Mouse (Mus musculus): ENCODE measurements around the gene Tmem145.

Tmem145 gene

DNA sequence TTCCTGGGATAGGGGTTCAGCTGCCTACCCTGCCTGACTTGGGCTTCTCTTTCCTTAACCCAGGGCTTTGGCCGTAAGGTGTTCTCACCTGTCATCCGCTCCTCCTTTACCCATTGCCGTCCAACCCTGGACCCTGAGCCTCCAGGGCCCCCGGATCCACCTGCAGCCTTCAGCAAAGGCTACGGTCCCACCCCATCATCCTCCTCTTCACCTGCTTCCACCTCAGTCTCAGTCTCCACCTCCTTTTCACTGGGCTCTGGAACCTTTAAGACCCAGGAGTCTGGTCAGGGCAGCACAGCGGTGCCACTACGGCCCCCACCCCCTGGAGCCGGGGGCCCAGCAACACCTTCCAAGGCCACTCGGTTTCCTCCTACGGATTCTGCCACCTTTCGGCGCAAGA lies 17.9 kb upstream of the Tmem145 start:
- in situ Hi-C loops (cut with MboI; ENCODE audit: low pct_unique_long_range_greater_than_20kb in 1 of 2, low sequenced_read_pairs in 2 of 2, unreplicated experiment in 1 of 2): no loop called here

DNA sequence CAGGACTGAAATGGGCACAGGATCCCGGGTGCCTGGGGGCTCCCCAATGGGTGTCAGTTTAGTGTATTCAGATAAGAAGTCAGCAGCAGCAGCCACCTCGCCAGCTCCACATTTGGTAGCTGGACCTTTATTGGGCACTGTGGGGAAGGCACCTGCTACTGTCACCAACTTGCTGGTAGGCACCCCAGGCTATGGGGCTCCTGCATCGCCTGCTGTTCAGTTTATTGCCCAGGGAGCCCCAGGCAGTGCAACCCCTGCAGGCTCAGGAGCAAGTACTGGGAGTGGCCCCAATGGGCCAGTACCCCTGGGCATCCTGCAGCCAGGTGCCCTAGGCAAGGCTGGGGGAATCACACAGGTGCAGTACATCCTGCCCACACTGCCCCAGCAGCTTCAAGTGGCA lies 17.2 kb upstream of the Tmem145 start:
- in situ Hi-C loops (cut with MboI; ENCODE audit: low pct_unique_long_range_greater_than_20kb in 1 of 2, low sequenced_read_pairs in 2 of 2, unreplicated experiment in 1 of 2): no loop called here

DNA sequence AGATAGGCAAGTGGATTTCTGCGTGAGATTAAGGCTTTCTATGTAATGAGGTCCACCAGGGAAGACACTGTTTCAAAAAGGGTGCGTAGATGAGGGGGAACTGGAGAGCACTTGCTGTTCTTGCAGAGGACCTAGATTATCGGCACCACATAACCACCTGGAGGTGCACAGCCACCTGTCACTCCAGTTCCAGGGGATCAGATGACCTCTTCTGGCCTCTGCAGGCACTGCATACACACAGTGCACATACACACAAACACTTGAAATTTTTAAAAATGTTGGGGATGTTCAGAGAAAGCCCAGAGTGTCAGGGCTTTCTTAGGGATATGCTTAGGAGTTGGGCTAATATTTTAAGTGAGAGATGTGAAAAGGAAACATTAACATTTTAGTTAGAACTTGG lies 16.0 kb upstream of the Tmem145 start:
- in situ Hi-C loops (cut with MboI; ENCODE audit: low pct_unique_long_range_greater_than_20kb in 1 of 2, low sequenced_read_pairs in 2 of 2, unreplicated experiment in 1 of 2): loop anchor here in 1 of 2 experiments (10.0 kb wide), 1 partner anchor 155 kb away; no protein-coding TSS in a partner anchor

DNA sequence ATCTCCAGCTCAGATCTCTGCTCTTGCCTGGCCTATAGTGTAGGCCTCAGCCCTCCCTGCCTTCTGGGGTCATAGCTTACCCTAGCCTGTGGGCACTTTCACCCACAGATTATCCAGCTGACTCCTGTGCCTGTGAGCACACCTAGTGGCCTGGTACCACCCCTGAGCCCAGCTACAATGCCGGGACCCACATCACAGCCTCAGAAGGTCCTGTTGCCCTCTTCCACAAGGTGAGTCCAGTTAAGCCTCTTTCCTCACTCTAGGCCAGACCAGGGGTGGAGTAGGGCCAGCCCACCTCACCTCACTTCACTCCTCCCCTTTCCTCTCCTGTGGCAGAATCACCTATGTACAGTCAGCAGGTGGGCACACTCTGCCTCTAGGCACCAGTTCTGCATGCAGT lies 15.4 kb upstream of the Tmem145 start:
- in situ Hi-C loops (cut with MboI; ENCODE audit: low pct_unique_long_range_greater_than_20kb in 1 of 2, low sequenced_read_pairs in 2 of 2, unreplicated experiment in 1 of 2): loop anchor here in 1 of 2 experiments (10.0 kb wide), 1 partner anchor 156 kb away; no protein-coding TSS in a partner anchor

DNA sequence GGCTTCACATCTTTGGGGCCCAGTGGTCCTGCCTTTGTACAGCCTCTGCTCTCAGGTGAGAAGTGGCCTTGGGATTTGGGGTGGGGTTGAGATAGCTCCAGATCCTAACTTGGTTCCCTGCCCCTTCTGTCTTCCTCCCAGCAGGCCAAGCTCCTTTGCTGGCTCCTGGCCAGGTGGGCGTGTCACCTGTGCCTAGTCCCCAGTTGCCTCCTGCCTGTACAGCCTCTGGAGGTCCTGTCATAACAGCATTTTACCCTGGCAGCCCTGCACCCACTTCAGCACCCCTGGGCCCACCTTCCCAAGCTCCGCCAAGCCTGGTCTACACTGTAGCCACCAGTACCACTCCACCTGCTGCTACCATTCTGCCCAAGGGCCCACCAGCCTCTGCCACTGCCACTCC lies 15.0 kb upstream of the Tmem145 start:
- in situ Hi-C loops (cut with MboI; ENCODE audit: low pct_unique_long_range_greater_than_20kb in 1 of 2, low sequenced_read_pairs in 2 of 2, unreplicated experiment in 1 of 2): loop anchor here in 1 of 2 experiments (10.0 kb wide), 1 partner anchor 156 kb away; no protein-coding TSS in a partner anchor

DNA sequence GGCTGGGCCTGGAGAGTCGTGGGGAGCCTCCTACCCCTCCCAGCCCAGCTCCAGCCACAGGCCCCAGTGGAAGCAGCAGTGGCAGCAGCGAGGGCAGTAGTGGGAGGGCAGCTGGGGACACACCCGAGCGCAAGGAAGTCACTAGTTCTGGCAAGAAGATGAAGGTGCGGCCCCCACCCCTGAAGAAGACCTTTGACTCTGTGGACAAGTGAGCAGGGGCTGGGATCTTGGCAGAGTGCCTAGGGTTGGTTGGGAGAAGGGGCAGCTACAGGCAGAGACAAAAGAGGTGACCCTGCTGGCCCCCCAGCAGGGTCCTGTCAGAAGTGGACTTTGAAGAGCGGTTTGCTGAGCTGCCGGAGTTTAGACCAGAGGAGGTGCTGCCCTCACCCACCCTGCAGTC lies 13.8 kb upstream of the Tmem145 start:
- in situ Hi-C loops (cut with MboI; ENCODE audit: low pct_unique_long_range_greater_than_20kb in 1 of 2, low sequenced_read_pairs in 2 of 2, unreplicated experiment in 1 of 2): loop anchor here in 1 of 2 experiments (10.0 kb wide), 1 partner anchor 157 kb away; no protein-coding TSS in a partner anchor

DNA sequence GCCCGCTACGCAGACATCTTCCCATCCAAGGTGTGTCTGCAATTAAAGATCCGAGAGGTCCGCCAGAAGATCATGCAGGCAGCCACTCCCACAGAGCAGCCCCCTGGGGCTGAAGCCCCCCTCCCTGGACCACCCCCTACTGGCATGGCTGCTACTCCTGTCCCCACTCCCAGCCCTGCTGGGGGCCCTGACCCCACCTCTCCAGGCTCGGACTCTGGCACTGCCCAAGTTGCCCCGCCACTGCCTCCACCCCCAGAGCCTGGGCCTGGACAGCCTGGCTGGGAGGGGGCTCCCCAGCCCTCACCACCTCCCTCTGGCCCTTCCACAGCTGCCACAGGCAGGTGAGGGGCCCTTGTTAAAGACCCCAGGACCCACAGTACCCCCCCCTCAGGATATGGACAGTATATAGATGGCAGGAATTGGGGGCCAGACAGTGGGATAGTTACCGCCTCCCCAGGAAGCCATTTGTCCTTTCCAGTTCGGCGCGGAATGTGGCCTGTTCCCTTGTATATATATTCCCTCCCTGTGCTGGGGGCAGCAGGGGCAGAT lies 12.6 kb upstream of the Tmem145 start:
- in situ Hi-C loops (cut with MboI; ENCODE audit: low pct_unique_long_range_greater_than_20kb in 1 of 2, low sequenced_read_pairs in 2 of 2, unreplicated experiment in 1 of 2): loop anchor here in 1 of 2 experiments (10.0 kb wide), 1 partner anchor 158 kb away; no protein-coding TSS in a partner anchor

DNA sequence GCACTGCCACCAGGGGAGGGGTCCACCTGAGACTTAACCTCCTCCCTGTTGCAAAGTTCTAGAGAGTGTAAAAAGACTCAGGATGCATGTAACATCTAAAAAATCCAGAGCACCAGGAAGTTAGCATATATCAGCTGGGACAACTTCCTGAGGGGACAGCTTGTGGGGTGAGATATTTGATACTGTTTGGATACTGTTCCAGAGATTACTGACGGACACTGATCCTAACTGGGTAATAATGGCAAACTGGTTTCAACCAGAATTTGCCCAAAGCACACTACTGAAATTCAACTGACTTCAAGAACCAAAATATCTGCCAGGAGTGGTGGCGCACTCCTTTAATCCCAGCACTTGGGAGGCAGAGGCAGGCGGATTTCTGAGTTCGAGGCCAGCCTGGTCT lies 11.4 kb upstream of the Tmem145 start:
- in situ Hi-C loops (cut with MboI; ENCODE audit: low pct_unique_long_range_greater_than_20kb in 1 of 2, low sequenced_read_pairs in 2 of 2, unreplicated experiment in 1 of 2): loop anchor here in 1 of 2 experiments (10.0 kb wide), 1 partner anchor 160 kb away; no protein-coding TSS in a partner anchor

DNA sequence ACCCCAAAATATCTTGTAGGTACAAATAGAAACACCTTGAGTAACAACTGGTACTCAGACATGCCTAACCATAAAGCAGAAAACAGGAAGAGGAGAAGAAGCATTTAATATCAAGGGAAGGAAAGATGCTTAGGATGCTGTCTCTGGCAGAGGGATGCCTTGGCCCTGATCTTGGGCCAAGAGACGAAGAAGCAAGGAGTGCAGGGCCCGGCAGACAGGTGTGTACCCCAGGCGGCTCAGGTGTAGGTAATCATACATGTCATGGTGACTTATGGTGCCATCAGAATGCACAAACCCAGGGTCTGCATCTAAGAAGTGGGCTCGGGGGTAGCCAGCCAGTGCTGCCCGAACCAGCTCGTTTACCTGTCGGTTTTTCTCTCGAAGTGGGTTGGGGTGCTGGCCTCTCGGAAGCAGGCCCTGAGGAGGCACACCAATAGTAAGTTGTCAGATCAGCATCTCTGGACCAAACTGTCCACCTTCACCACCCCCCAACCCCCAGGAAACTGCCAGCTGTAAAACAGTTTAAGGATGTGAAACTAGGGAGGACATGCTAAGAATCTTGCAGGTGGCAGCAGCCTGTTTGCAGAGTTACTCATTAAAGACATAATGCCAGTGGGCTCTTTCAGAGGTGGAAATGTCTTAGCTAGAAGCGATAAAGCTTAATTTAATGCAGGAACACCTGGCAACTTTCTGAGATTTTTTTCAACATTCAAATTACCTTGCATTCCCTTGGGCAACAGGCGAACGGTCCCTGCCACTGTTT lies 10.8 kb upstream of the Tmem145 start:
- in situ Hi-C loops (cut with MboI; ENCODE audit: low pct_unique_long_range_greater_than_20kb in 1 of 2, low sequenced_read_pairs in 2 of 2, unreplicated experiment in 1 of 2): loop anchor here in 1 of 2 experiments (10.0 kb wide), 1 partner anchor 160 kb away; no protein-coding TSS in a partner anchor

DNA sequence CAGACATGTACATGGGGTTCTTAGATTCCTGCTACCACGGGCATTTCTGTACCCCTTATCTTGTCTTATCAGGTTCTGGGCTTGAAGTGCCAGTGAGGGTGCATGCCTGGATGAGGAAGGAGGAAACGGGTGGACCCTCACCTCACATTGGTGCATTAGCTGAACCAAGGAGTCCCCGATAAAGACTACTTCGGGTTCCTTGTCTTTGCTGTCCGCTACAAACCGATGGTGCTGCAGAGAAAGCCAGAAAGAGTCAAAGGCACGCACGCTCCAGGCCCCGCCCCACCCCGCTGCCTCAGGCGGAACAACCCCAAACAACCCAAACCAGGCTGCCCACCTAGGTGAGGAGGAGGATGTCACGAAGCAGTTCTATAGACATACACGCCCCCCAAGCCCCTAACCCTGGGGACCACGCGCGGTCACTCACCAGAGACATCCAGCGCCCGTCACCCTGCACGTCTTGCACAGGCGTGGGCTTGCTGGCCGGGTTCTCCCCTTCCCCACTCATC lies 8.9 kb upstream of the Tmem145 start:
- in situ Hi-C loops (cut with MboI; ENCODE audit: low pct_unique_long_range_greater_than_20kb in 1 of 2, low sequenced_read_pairs in 2 of 2, unreplicated experiment in 1 of 2): loop anchor here in 1 of 2 experiments (10.0 kb wide), 1 partner anchor 162 kb away; no protein-coding TSS in a partner anchor

DNA sequence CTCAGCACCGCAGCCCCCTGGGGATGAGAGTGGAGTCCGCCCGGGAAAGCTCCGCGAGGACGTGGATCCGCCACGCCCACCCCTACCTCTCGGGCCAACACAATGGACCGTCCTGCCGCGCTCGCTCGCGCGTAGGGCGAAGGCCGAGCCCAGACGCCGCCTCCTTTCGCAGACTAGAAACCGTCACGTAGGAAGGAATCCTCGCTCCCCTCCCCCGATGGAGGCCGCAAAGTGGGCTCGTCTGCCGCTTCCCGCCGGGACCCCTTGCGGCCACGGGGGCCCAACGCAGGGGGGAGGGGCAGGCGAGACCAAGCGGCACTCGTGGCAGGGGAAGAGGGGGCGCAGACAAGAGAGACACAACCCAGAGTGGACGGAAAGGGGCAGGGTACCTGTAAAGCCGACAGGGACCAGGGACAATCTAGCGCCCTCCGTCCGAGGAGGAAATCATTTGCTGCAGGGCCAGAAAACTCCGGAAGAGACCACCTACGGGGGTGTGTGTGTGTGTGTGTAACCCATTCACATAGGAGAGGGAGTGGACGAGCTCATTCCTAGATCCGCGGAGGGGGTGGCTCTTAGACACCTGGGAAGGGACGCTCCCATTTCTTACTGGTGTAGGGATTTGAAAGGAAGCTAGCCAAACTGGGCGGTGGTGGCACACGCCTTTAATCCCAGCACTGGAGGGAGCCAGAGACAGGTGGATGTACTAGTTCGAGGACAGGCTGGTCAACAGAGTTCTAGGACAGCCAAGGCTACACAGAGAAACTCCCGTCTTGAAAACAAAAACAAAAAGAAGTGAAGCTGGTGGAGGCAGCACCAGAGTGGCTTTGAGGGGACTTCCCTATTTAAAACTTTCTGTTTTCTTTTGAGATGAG lies 8.2 kb upstream of the Tmem145 start, which contains the start of gene Pafah1b3:
TSS of gene Pafah1b3 (minus strand) at position 533 of the 872 bp plus-strand sequence.
- in situ Hi-C loops (cut with MboI; ENCODE audit: low pct_unique_long_range_greater_than_20kb in 1 of 2, low sequenced_read_pairs in 2 of 2, unreplicated experiment in 1 of 2): loop anchor here in 1 of 2 experiments (10.0 kb wide), 1 partner anchor 163 kb away; no protein-coding TSS in a partner anchor

DNA sequence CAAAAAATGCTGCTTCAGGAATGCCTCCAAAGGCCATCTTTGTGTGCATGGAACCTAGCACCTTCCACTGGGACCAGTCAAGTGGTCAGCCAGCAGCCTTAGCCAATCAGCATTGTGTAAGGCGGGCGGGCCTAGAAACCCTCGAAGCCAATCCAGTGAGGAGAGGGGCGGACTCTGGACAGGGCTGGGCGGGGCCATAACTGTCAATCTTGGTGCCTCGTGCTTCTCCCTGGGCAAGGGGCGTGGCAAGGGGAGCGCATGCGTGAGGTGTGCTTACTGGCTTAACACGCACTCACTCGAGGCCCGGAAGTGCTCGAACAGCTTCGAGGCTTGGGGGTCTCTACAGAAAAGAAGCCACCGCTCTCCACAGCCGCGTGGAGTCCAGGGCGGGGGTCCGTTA lies 4.8 kb upstream of the Tmem145 start, which contains the start of gene Prr19:
TSS of gene Prr19 (plus strand) at position 349 of the 400 bp plus-strand sequence.
- in situ Hi-C loops (cut with MboI; ENCODE audit: low pct_unique_long_range_greater_than_20kb in 1 of 2, low sequenced_read_pairs in 2 of 2, unreplicated experiment in 1 of 2): no loop called here

DNA sequence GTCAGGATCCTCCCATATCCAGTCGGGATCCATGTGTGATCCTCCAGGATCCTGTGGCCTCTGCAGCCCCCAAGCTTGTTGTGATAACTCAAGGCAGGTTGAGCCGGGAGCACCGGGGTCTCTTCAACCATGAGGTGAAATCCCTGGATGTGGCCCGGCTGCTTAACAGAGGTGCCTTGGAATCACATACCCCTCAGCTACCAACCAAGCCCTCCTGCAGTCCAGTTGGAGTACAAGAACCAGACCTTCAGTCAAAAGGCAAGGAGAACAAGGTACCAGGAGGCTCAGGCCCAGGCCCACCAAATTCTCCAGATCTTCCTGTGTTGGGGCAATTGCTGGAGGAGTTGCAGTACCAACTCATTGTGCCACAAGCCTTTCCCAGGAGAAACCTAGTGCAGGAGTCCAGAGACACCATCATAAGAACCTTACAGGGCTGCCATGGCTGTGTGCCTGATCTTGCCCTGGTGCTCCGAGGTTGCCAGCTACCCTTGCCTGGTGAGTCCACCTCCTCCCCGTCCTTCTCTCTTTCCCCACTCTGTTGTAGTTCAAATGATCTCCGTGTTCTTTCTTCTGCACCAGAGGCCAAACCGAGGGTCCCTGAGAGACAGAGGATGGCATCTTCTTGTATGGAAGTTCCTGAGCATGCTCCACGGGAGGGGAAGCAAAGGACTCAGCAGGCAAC lies 2.8 kb upstream of the Tmem145 start:
- in situ Hi-C loops (cut with MboI; ENCODE audit: low pct_unique_long_range_greater_than_20kb in 1 of 2, low sequenced_read_pairs in 2 of 2, unreplicated experiment in 1 of 2): no loop called here

DNA sequence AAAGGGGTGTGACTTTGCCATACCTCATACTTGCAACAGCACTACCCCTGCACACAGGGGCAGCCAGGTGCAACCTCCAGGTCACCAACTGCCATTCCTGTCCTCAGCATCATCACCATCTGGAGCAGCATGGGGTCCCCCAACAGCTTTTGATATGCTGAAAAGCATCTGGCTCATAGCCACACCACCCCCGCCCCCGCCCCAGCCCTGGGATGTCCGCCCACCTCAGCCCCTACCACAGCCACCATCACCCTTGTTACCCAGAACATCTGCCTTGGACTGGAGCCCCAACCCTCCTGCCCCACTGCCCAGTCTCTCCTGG lies 2.3 kb upstream of the Tmem145 start:
- in situ Hi-C loops (cut with MboI; ENCODE audit: low pct_unique_long_range_greater_than_20kb in 1 of 2, low sequenced_read_pairs in 2 of 2, unreplicated experiment in 1 of 2): no loop called here

DNA sequence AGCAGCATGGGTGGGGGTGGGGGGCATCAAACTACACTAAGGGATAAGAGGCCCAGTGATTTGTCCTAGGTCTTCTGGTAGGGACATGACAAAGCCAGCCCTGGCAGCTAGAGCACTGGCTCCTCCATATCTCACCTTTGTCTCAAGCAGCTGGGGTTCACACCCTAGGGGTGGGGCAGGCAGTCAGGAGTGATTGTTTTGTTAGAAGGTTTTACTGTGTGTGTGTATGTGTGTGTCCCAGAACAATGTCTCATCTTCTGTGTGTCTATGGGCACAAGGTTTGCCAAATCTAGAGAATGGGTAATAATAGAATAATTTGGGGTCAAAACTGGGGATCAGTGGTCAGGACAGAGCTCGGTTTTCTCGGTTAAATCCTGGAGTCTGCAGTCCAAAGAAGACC lies 425 bp upstream of the Tmem145 start:
- in situ Hi-C loops (cut with MboI; ENCODE audit: low pct_unique_long_range_greater_than_20kb in 1 of 2, low sequenced_read_pairs in 2 of 2, unreplicated experiment in 1 of 2): no loop called here

DNA sequence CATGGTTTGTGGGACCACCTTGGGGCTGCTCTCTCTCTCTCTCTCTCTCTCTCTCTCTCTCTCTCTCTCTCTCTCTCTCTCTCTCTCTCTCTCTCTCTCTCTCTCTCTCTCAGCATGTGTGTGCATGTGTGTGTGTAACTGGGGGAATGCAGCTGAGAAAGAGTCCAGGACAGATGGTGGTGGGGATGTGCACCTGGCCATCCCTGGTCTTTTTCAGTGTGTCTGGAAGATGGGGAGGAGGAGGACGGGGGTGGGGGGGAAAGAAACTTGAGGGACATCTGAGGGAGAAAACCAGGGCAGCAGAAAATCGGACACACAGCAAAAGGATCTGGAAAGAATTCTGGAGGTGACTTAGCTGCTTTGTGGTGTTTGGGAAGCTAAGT lies 699 bp downstream of the Tmem145 start:
- in situ Hi-C loops (cut with MboI; ENCODE audit: low pct_unique_long_range_greater_than_20kb in 1 of 2, low sequenced_read_pairs in 2 of 2, unreplicated experiment in 1 of 2): no loop called here

DNA sequence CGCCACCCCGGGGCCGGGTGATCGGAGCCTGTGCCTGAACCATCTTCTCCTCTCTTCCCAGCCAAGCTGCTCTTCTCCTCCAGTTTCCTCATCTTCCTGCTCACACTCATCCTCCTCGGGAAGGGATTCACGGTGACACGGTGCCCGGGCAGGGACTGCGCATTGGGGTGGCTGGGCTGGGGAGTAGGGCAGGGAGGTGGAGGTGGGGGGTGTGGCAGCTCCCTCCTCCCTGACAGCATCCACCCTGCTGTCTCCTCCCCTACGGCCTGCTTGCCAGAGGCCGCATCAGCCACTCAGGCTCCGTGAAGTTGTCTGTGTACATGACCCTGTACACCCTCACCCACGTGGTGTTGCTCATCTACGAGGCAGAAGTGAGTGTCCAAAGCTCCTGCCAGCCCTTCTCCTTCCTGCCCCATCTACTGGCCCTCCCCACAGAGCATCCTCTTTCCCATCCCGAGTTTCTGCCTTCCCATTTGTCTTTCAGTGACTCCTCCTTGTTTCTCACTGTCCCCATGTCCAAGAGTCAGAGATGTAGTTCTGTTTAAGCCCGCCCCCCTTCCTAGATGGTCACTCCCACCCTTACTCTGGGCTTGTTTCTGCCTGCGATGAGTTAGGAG lies 2.9 kb downstream of the Tmem145 start:
- in situ Hi-C loops (cut with MboI; ENCODE audit: low pct_unique_long_range_greater_than_20kb in 1 of 2, low sequenced_read_pairs in 2 of 2, unreplicated experiment in 1 of 2): no loop called here

DNA sequence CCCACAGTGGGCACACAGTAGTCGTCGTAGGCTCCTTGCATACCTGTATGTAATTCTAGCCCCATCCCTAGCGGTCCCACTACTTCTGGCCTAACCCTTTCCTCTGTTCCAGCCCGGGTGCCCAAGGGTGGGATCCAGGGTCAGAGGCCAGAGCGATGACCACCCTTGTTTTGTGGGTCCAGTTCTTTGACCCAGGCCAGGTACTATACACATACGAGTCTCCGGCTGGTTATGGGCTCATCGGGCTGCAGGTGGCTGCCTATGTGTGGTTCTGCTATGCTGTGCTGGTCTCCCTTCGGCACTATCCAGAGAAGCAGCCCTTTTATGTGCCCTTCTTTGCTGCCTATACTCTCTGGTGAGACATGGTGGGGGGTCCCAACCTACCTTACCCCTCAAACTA lies 3.5 kb downstream of the Tmem145 start:
- in situ Hi-C loops (cut with MboI; ENCODE audit: low pct_unique_long_range_greater_than_20kb in 1 of 2, low sequenced_read_pairs in 2 of 2, unreplicated experiment in 1 of 2): no loop called here

Measured in mouse embryonic stem cell (cell line).